In the genomic region with DNA sequence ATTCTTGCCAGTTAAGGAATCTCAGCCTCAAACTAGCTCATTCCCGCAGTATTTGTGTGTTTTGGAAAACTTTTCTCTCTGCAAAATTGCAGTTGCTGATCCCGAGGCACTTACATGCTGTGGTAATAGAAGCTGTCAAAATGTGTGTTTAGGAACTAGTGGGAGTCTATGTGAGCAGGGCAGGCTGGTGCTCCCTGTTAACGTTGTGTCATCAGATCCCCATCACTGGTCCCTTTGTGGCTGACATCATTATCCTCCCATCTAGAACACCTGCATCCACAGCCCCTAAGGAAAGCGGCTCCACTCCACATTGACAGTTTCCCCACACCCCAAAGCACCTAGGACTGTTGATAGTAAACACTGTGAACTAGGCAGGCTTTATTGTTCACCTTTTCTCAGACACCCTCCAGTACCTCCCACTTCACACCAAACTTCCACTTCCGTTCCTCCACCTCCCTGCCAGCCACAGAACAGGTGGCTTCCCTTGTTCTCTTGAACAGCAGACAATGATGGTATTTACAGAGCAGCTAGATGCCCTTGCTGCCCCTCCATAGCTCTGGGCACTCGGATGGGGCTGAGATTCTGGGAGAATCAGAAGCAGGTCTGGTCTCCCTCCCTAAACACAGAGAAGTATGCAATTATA, we compare ENCODE assay signal across 22 mouse cellular contexts.
DNase-seq lines count a peak whose midpoint lies in the region; ATAC-seq lines count a peak whose summit lies in the region.
"Had no signal": no experiment of that assay in that cellular context is flagged by ENCODE, and none has a peak within 500 bp of the region (broad histone marks: within the 10 kb centered on the region; RNA-seq: fewer than 3 reads in every experiment).

No protein-coding gene starts in this region.

- peaks cover 5% of the 10 kb centered on the region; the same call in 1 of the 2 replicates for H3K4me1 ChIP-seq in heart, embryonic 16.5 days (ENCODE audit: control insufficient read depth, insufficient read depth, low read length)
- no peaks in the 10 kb centered on the region for H3K4me1 ChIP-seq in embryonic facial prominence, embryonic 15.5 days
- H3K4me1 ChIP-seq: forebrain, embryonic 12.5 days; limb, embryonic 13.5 days; liver, embryonic 13.5 days; neural tube, embryonic 12.5 days had no signal

- ATAC-seq in heart, embryonic 16.5 days (replicated peaks; ENCODE audit: extremely low read depth, insufficient read depth, low FRiP score), result peak; percentile 56; the same call in 1 of the 2 replicates
- peak; percentile 67 for ATAC-seq in embryonic facial prominence, embryonic 15.5 days (ENCODE audit: insufficient number of reproducible peaks, low FRiP score, low TSS enrichment, low read depth)
- ATAC-seq: hindbrain, embryonic 16.5 days had no signal

- 70% methylated on average over 6 of the region's 6 CpGs for WGBS in heart, embryonic 16.5 days
- WGBS in embryonic facial prominence, embryonic 15.5 days, result 59% methylated on average over 6 of the region's 6 CpGs

- H3K9me3 ChIP-seq in heart, embryonic 16.5 days (replicated peaks; ENCODE audit: control insufficient read depth, low read length), result peaks cover 3% of the 10 kb centered on the region; the same call in 1 of the 2 replicates
- H3K9me3 ChIP-seq in embryonic facial prominence, embryonic 15.5 days (replicated peaks), result no peaks in the 10 kb centered on the region
- H3K9me3 ChIP-seq: forebrain, embryonic 12.5 days; liver, embryonic 13.5 days had no signal

- no peak overlapping the region for H3K9ac ChIP-seq in heart, embryonic 16.5 days (ENCODE audit: low read length)
- H3K9ac ChIP-seq in embryonic facial prominence, embryonic 15.5 days, result no peak overlapping the region
- H3K9ac ChIP-seq: forebrain, embryonic 12.5 days; heart, embryonic 13.5 days; limb, embryonic 13.5 days; liver, embryonic 13.5 days; lung, embryonic 14.5 days; neural tube, embryonic 12.5 days had no signal

- no peaks in the 10 kb centered on the region for H3K36me3 ChIP-seq in heart, embryonic 16.5 days (ENCODE audit: control insufficient read depth, insufficient read depth)
- no peaks in the 10 kb centered on the region for H3K36me3 ChIP-seq in embryonic facial prominence, embryonic 15.5 days
- no peaks in the 10 kb centered on the region for H3K36me3 ChIP-seq in splenic B cell, adult 2 months (ENCODE audit: control insufficient read depth, insufficient read depth, low read length, poor library complexity, severe bottlenecking)
- H3K36me3 ChIP-seq: forebrain, embryonic 12.5 days; heart, embryonic 13.5 days; limb, embryonic 13.5 days; liver, embryonic 13.5 days; neural tube, embryonic 12.5 days had no signal

- H3K27me3 ChIP-seq in heart, embryonic 16.5 days (ENCODE audit: control insufficient read depth, insufficient read depth, low read length), result no peaks in the 10 kb centered on the region
- H3K27me3 ChIP-seq in embryonic facial prominence, embryonic 15.5 days, result no peaks in the 10 kb centered on the region
- no peaks in the 10 kb centered on the region for H3K27me3 ChIP-seq in splenic B cell, adult 2 months (ENCODE audit: control insufficient read depth, insufficient read depth, low read length, poor library complexity, severe bottlenecking)
- H3K27me3 ChIP-seq: forebrain, embryonic 12.5 days; heart, embryonic 13.5 days; limb, embryonic 13.5 days; liver, embryonic 13.5 days; neural tube, embryonic 12.5 days had no signal

- no peak for DNase-seq in heart, adult 18-20 months
- DNase-seq in splenic B cell, adult 2 months (ENCODE audit: low read depth, low spot score), result peak; percentile 36
- DNase-seq in thymus, postnatal 36 days, result peak; percentile 65 to 80
- no peak for DNase-seq in adrenal gland, postnatal 36 days
- no peak for DNase-seq in heart, postnatal 4 days
- no peak for DNase-seq in embryo, embryonic 10 days (ENCODE audit: low spot score)
- DNase-seq: adrenal gland, adult 2 months; cerebellum, adult 8-10 months; kidney, adult 11 months; layer of hippocampus, postnatal 36 days; liver, embryonic 13.5 days; lung, embryonic 14.5 days; lung, postnatal 36 days; right cerebral cortex, postnatal 14 days had no signal

- H3K4me3 ChIP-seq in heart, embryonic 16.5 days (ENCODE audit: low read length), result no peak overlapping the region
- H3K4me3 ChIP-seq in embryonic facial prominence, embryonic 15.5 days (replicated peaks), result no peak overlapping the region
- H3K4me3 ChIP-seq: forebrain, embryonic 12.5 days; heart, embryonic 13.5 days; limb, embryonic 13.5 days; liver, embryonic 13.5 days; neural tube, embryonic 12.5 days had no signal

- no peak overlapping the region for H3K4me2 ChIP-seq in heart, embryonic 16.5 days (ENCODE audit: low read depth, low read length)
- H3K4me2 ChIP-seq in embryonic facial prominence, embryonic 15.5 days (replicated peaks), result no peak overlapping the region
- H3K4me2 ChIP-seq: forebrain, embryonic 12.5 days; heart, embryonic 13.5 days; limb, embryonic 13.5 days; liver, embryonic 13.5 days; lung, embryonic 14.5 days; neural tube, embryonic 12.5 days had no signal

- peak overlapping the region; percentile 31 for H3K27ac ChIP-seq in heart, embryonic 16.5 days (ENCODE audit: low read length)
- H3K27ac ChIP-seq in embryonic facial prominence, embryonic 15.5 days (replicated peaks), result no peak overlapping the region
- H3K27ac ChIP-seq: forebrain, embryonic 12.5 days; heart, embryonic 13.5 days; kidney, postnatal 0 days; limb, embryonic 13.5 days; liver, embryonic 13.5 days; neural tube, embryonic 12.5 days had no signal

Comparison
In these comparisons a context has a peak if more than half of its experiments do, and no peak if none do; other contexts are left out.
1. DNase-seq: peak in splenic B cell, adult 2 months (single experiment) and thymus, postnatal 36 days (2 of 2); none in heart, adult 18-20 months (0 of 2), adrenal gland, postnatal 36 days (0 of 2), heart, postnatal 4 days (single experiment) and embryo, embryonic 10 days (single experiment).